Mouse (Mus musculus): ENCODE measurements around the gene Tpx2.

The Tpx2 gene

GRCm38 (mm10) chr2:152914310-152915120, 66.8 kb downstream of the Tpx2 start:
- DNase-seq (ENCODE audit: low read depth, low spot score) = peak; percentile 97

- no peak for DNase-seq (ENCODE audit: low read depth, low spot score)
These were observed 67.7 kb downstream of the Tpx2 start for GRCm38 (mm10) chr2:152915453-152915852.

- DNase-seq (ENCODE audit: low read depth, low spot score) = no peak
These were observed 68.3 kb downstream of the Tpx2 start for GRCm38 (mm10) chr2:152916111-152916510.

- no peak for DNase-seq (ENCODE audit: low read depth, low spot score)
These were observed 69.9 kb downstream of the Tpx2 start for GRCm38 (mm10) chr2:152917671-152918070.

GRCm38 (mm10) chr2:152922376-152922775, 74.6 kb downstream of the Tpx2 start:
- DNase-seq (ENCODE audit: low read depth, low spot score) = no peak

GRCm38 (mm10) chr2:152923621-152924020, 75.9 kb downstream of the Tpx2 start:
- no peak for DNase-seq (ENCODE audit: low read depth, low spot score)

GRCm38 (mm10) chr2:152924128-152924527, 76.4 kb downstream of the Tpx2 start:
- no peak for DNase-seq (ENCODE audit: low read depth, low spot score)

- DNase-seq (ENCODE audit: low read depth, low spot score) = no peak
These were observed 76.8 kb downstream of the Tpx2 start for GRCm38 (mm10) chr2:152924543-152924942.

DNA sequence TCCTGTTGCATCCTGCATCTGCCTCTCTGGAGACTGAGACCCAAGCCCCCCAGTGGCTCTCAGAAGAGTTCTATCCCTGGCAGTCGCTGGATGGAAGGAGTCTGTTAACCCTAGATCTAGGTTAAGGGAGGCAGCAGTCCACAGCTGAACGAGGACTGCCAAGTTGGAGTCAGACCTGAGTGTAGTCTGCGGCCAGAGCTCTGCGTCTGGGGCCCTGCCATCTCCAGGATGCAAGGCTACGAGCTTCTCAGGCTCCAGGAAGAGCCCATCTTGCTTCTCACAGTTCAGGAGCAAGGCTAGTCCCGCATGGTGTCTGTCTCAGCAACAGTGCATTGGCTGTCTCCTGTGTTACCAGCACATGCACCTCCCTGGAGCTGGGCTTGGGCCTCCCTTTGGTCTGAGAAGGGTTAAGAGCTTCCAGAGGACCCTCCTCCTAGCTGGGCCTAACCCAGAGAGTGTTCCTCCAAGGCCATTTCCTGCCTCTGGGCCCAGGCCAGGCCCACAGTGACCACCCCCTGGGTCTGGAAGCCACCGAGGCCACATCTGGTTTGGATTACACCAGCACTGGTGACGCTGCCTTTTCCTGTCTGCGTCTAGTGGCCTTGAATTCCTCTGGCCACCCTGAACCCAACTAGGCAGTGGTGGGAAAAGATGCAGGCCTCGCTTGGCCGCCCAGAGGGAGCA, 77.6 kb downstream of the Tpx2 start:
- DNase-seq (ENCODE audit: low read depth, low spot score) = peak; percentile 81

DNA sequence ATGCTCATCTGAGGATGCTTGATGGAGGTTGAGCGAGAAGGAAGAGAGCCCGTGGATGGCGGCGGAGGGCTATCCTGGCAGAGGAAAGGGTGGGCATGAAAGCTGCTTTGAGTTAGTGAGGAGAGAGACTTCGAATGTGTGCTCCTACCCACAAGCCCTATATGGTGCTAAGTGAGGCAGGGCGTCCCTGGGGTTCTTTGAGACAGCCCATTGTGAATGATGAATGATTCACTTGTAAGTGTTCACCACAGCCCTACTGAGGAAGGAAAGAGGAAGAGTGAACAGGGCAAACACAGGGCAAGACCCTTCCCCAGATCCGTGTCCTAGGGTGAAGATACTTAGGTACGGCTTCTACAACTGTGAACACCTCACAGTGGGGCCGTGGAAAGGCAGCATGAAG, 79.1 kb downstream of the Tpx2 start:
- no peak for DNase-seq (ENCODE audit: low read depth, low spot score)

DNA sequence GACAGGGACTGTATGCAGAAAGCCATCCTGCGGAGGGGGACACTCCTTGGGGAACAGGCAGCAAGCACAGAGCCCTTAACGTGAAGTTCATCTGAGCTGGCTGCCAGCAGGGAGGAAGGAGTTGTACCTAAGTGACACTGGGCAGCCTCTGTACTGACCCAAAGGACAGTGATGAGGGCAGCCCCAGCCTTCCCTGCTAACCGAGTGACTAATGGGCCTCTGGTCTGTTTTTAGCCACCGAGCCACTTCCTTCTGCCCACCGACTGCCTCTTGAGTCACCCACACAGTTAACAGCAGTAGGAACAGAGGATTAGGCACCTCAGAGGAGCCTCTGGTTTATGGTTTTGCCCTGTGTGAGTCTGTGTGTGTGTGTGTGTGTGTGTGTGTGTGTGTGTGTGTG, 79.6 kb downstream of the Tpx2 start:
- no peak for DNase-seq (ENCODE audit: low read depth, low spot score)

- no peak for DNase-seq (ENCODE audit: low read depth, low spot score)
These were observed 80.6 kb downstream of the Tpx2 start for GRCm38 (mm10) chr2:152928219-152928987.

- no peak for DNase-seq (ENCODE audit: low read depth, low spot score)
These were observed 81.2 kb downstream of the Tpx2 start for GRCm38 (mm10) chr2:152928988-152929370.

- DNase-seq (ENCODE audit: low read depth, low spot score) = no peak
These were observed 82.5 kb downstream of the Tpx2 start for GRCm38 (mm10) chr2:152930276-152930675.

DNA sequence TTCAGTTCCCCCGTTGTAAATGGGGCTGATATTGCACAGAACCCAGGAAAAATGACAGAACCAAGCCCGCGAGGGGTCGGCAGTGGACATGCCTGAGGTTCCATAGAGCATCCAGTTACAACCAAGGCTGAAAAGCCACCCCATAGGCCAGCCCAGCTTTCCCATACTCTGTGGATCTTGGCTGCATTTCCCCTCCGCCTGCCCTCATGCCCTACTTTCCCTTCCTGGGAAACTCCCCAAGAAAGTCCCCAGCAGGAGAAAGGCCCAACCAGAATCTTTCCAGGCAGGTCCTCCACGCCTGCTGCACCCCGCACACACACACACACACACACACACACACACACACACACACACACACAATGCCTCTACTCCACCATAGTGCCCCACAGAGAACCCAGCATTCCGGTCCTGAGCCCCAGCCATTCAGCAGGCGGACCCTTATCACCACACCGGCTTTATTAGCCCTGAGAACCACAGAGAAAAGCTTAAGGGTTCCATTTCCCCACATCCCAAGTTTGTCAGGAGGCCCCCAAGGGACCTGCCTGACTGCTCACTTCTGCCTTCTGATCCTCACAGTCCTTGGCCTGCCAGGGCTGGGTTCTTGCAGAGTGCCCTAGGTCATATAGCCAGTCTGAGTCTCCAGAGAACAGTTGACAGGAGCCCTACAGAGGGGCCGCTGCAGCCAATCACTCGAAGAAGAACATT, 83.8 kb downstream of the Tpx2 start:
- no peak for DNase-seq (ENCODE audit: low read depth, low spot score)

GRCm38 (mm10) chr2:152933048-152933447, 85.3 kb downstream of the Tpx2 start, which contains the start of gene Foxs1:
Gene Foxs1, minus strand, starts transcription at chr2:152933208.
- no peak for DNase-seq (ENCODE audit: low read depth, low spot score)

- no peak for DNase-seq (ENCODE audit: low read depth, low spot score)
These were observed 85.8 kb downstream of the Tpx2 start for GRCm38 (mm10) chr2:152933614-152934013.

- DNase-seq (ENCODE audit: low read depth, low spot score) = no peak
These were observed 92.1 kb downstream of the Tpx2 start for GRCm38 (mm10) chr2:152939846-152940245.

DNA sequence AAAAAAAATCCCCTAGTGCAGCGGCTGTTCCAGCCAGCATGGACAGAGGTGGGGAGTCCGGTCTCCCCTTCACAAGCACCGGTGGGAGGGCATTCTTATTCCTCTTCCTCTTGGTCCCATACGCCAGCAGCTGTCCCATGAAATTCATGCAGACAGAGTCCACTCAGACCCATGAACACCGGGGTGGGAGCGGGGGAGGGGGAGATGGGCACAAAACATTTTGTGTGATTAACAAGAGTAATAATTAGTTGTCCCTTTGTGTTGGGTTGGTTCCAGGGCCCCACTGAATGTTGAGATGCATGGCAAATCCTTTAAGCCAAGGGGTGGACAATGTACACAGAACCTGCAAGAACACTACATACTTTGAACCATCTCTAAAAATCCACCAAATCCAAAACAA, 93.3 kb downstream of the Tpx2 start:
- no peak for DNase-seq (ENCODE audit: low read depth, low spot score)

- DNase-seq (ENCODE audit: low read depth, low spot score) = no peak
These were observed 94.0 kb downstream of the Tpx2 start for GRCm38 (mm10) chr2:152941776-152942175.

- DNase-seq (ENCODE audit: low read depth, low spot score) = no peak
These were observed 95.2 kb downstream of the Tpx2 start for GRCm38 (mm10) chr2:152942898-152943515.
